Mouse (Mus musculus) olfactory bulb, adult 2 months (tissue): Measurements from ENCODE around the gene 1700017D01Rik.

Source experiments
- CTCF ChIP-seq: fragments of 200-500 bp; IDR thresholded peaks from 2 replicates; pipeline ENCODE4 v1.5.1; 2012; ENCODE audit warnings: low read depth, mild to moderate bottlenecking, low read length, moderate library complexity; ENCODE audit not compliant: insufficient read depth
- POLR2A ChIP-seq: fragments of 200-500 bp; IDR thresholded peaks from 2 replicates; pipeline ENCODE4 v1.6.1; 2012; ENCODE audit warnings: mild to moderate bottlenecking, low read depth, low read length, moderate library complexity; ENCODE audit not compliant: insufficient read depth

- TF ChIP-seq CTCF (no peak), POLR2A (no peak)
Observed at GRCm38 (mm10) chr19:11060900-11061299, 69.8 kb downstream of the 1700017D01Rik start.
